Mouse (Mus musculus) G1E (cell line): ENCODE measurements around the gene Rad18. TPM values are rescaled to one million over a fixed set of nuclear protein-coding genes. Genes with fewer than 3 reads are reported as not detected.

Experiments
- ATAC-seq: 2 replicates; pipeline ENCODE4 v1.8.0; 2016; ENCODE audit warnings: mild to moderate bottlenecking; ENCODE audit not compliant: insufficient number of reproducible peaks, poor library complexity, low FRiP score, severe bottlenecking; ENCODE audit errors: extremely low read depth
- DNase-seq: peaks from one replicate; pipeline ENCODE4 v3.0.0; 2012; ENCODE audit warnings: low spot score
- H3K27me3 ChIP-seq: 2 replicates; pipeline ENCODE4 v1.6.1; 2012; ENCODE audit warnings: mild to moderate bottlenecking, low read length, inconsistent platforms; ENCODE audit not compliant: insufficient read depth
- H3K36me3 ChIP-seq: replicated peaks from 2 replicates; pipeline ENCODE3; 2012; ENCODE audit warnings: mild to moderate bottlenecking, inconsistent platforms
- H3K4me1 ChIP-seq: 2 replicates; pipeline ENCODE4 v1.6.1; 2012; ENCODE audit warnings: low read depth, low read length, inconsistent platforms, mixed read lengths; ENCODE audit not compliant: insufficient read depth
- H3K4me3 ChIP-seq: 2 replicates; pipeline ENCODE4 v1.5.1; 2012; ENCODE audit warnings: low read depth, mild to moderate bottlenecking, inconsistent platforms, low read length, moderate library complexity, mixed read lengths
- H3K9me3 ChIP-seq: replicated peaks from 2 replicates; pipeline ENCODE4 v1.6.1; 2012; ENCODE audit warnings: inconsistent platforms
- CTCF ChIP-seq: IDR thresholded peaks from 2 replicates; pipeline ENCODE4 v1.5.1; 2012; ENCODE audit warnings: low read depth, low read length, inconsistent platforms, mixed read lengths
- GATA1 ChIP-seq: IDR thresholded peaks from 2 replicates; pipeline ENCODE4 v1.6.1; 2012; ENCODE audit warnings: borderline replicate concordance, low read length, inconsistent platforms, mixed read lengths
- GATA2 ChIP-seq: IDR thresholded peaks from 2 replicates; pipeline ENCODE4 v1.6.1; 2012; ENCODE audit warnings: low read depth, low read length, inconsistent platforms, borderline replicate concordance
- POLR2AphosphoS5 ChIP-seq: IDR thresholded peaks from 2 replicates; pipeline ENCODE4 v1.6.1; 2012; ENCODE audit warnings: low read depth, low read length, inconsistent platforms; ENCODE audit not compliant: insufficient replicate concordance
- TAL1 ChIP-seq: conservative IDR thresholded peaks from 2 replicates; pipeline ENCODE4 v1.6.1; 2012; ENCODE audit warnings: low read depth, low read length, inconsistent platforms, mixed read lengths
- polyA plus RNA-seq: library from polyadenylated mRNA; stranded (reverse); fragments of >175 nt; gene quantifications from 2 replicates; pipeline ENCODE4 v1.2.3, GENCODE M21; 2012
- total RNA-seq, 2 experiments: library from RNA; stranded (forward) in 1 of 2; stranded (reverse) in 1 of 2; fragments of 200-1000 nt in 1 of 2; fragments of >200 nt in 1 of 2; fragmentation: Nextera tagmentation in 1 of 2; gene quantifications; 2 replicates each; pipeline ENCODE4 v1.2.3; 2014 to 2017

Gene Rad18
- total and polyA plus RNA-seq, 3 experiments, result 2.7 to 93.8 (median 36.1) TPM

DNA sequence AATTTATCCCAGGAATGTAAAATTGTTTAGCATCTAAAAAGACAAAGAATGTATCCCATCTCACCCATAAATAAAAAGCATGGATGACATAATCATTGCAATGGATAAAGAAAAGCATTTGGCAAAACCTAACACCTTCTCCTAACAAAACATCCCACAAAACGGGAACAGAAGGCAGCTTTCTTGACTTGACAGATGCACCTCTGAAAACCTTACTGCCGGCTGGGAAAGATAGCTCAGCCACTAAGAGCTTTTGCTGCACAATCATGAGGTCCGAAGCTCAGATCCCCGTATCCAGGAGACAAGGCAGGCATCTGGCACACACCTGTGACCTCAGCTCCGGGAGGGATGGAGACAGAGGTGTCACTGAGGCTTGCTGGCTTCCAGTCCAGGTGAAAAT, 37.5 kb upstream of the Rad18 start:
- Histone ChIP-seq H3K4me3 (no peak overlapping the region), H3K36me3 (no peaks in the 10 kb centered on the region), H3K27me3 (no peaks in the 10 kb centered on the region), H3K9me3 (0 out of 2 replicates have a peak, but pooled peaks cover 3% of the 10 kb centered on the region), H3K4me1 (no peaks in the 10 kb centered on the region)
- no peak for ATAC-seq
- TF ChIP-seq GATA2, result no peak
- TF ChIP-seq POLR2AphosphoS5, result no peak
- TF ChIP-seq TAL1, result no peak
- TF ChIP-seq CTCF, result no peak
- TF ChIP-seq GATA1, result no peak
- DNase-seq, result no peak

DNA sequence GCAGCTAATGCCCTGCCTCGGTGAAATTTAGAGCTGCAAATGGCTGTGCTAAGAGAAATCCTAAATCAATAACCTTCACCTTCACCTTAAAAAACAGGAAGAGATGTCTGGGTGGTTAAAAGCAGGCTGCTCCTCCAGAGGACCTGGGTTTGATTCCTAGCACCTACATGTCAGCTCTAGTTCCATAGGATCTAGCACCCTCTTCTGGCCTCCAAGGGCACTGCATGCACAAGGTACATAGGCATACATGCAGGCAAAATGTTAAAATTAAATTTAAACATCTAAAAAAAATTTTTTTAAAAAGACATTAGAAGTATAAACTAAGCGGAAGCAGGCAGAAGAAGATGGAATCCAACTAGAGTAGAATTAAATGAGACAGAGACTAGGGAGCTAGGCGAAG, 35.9 kb upstream of the Rad18 start:
- DNase-seq (no peak), ATAC-seq (no peak)
- H3K27me3 ChIP-seq, result no peaks in the 10 kb centered on the region
- 0 out of 2 replicates have a peak, but pooled peaks cover 4% of the 10 kb centered on the region for H3K9me3 ChIP-seq
- no peak overlapping the region for H3K4me3 ChIP-seq
- TF ChIP-seq CTCF (no peak), POLR2AphosphoS5 (no peak), GATA2 (no peak), TAL1 (no peak), GATA1 (no peak)
- H3K4me1 ChIP-seq, result no peaks in the 10 kb centered on the region
- H3K36me3 ChIP-seq, result no peaks in the 10 kb centered on the region

DNA sequence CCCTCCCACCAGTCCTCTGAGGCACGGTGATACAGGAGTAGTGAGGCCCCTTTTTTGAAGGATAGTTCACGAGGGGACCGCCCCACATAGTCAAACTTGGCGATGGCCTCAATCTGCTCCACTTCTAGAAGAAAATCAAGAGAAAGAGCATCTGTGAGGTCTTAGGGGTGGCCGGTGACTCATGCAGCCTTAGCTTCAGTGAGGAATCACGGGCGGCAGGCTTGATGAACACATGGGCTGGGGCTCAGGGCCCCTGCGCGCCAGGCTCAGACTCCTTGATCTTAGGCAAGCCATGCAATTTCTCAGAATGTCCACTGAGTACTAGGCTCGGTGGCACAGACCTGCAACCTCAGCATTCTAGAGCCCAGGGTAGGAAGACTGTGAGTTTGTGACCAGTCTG, 34.9 kb upstream of the Rad18 start:
- no peak for DNase-seq
- no peaks in the 10 kb centered on the region for H3K4me1 ChIP-seq
- H3K4me3 ChIP-seq, result no peak overlapping the region
- no peaks in the 10 kb centered on the region for H3K36me3 ChIP-seq
- H3K9me3 ChIP-seq, result peaks cover 13% of the 10 kb centered on the region
- no peaks in the 10 kb centered on the region for H3K27me3 ChIP-seq
- TF ChIP-seq TAL1, result no peak
- no peak for ATAC-seq

DNA sequence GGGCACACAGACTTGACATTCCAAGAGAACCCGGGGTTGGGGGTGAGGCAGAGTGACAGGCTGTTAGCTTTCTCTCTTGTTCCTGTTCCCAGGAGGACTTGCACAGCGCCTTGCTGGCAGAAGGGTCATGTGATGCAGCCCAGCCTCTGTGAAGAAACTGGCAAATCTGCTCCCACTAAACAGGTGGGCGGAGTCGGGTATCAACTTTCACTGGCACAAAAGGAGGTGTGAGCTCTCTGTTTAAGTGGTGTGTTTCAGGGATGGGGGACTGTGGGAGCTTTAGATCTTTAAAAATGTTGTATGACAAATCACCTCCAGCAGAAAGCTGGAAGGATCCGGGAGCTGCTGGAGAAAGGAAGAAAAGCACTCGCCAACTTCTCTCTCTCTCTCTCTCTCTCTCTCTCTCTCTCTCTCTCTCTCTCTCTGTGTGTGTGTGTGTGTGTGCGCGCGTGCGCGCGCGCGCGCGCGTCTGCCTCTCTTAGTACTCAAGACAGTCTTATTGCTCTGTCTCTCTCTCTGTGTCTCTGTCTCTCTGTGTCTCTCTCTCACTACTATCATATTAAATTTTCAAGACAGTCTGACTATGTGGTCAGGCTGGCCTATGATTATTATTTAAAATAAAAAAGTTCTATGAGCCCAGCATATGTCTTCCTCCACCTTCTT, 32.4 kb upstream of the Rad18 start:
- Histone ChIP-seq H3K4me3 (no peak overlapping the region), H3K27me3 (no peaks in the 10 kb centered on the region), H3K4me1 (no peaks in the 10 kb centered on the region), H3K36me3 (no peaks in the 10 kb centered on the region), H3K9me3 (peaks cover 13% of the 10 kb centered on the region)
- TF ChIP-seq TAL1, result no peak
- no peak for TF ChIP-seq GATA2
- no peak for TF ChIP-seq CTCF
- TF ChIP-seq POLR2AphosphoS5, result no peak
- TF ChIP-seq GATA1, result no peak
- no peak for DNase-seq
- no peak for ATAC-seq

DNA sequence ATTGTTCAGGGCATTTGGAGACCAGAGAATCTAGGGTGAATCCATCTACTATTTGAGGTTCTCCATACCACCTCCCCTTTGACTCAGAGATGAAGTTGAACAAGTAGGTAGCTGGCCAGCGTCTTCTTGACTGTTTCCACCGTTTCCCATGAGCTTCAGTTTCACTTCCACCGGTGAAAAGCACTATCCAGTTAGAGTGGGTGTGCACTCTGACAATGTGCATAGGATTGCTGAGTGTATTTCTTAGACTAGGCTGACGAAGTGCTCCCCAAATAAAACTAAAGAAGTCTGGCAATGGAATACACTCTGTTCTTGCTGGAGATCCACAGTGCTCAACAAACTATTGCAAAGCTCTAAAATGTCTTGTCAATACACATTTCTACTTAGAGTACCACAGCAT, 29.0 kb upstream of the Rad18 start:
- no peaks in the 10 kb centered on the region for H3K36me3 ChIP-seq
- DNase-seq (no peak), ATAC-seq (no peak)
- no peak for TF ChIP-seq GATA1
- no peaks in the 10 kb centered on the region for H3K4me1 ChIP-seq
- H3K9me3 ChIP-seq, result peaks cover 14% of the 10 kb centered on the region
- H3K27me3 ChIP-seq, result no peaks in the 10 kb centered on the region
- H3K4me3 ChIP-seq, result no peak overlapping the region

DNA sequence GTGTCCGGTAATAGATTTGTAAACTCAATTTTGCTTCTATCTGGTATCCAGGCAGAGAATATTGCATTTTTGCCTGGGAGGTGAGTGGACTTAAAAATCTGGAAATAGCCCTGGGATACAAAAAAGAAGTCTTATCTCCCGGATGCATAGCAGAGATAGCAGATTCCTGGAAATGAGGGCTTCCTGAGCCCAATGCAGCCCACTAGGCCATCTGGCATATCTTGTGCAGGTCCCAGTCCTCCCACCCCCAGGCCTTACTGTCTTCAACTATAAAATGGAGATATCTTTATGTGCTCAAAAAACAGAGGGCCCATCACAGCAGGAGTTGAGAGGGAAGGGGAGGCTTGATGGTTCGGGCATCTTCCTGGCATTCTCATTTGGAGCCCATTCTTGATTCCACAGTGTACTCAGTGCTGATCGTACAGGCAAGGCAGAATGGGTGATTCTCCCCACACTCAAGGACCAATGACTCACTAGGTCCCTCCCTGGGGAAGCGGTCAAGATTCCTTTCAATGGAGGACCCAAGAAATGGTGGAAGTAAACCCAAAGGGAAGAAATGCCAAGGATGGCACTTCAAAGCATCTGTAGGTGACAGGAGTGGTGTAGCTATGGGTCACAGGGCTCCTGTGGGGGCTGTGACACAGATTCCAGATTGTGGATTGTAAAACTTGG, 24.1 kb upstream of the Rad18 start:
- H3K4me1 ChIP-seq, result no peaks in the 10 kb centered on the region
- H3K4me3 ChIP-seq, result no peak overlapping the region
- H3K27me3 ChIP-seq, result no peaks in the 10 kb centered on the region
- ATAC-seq, result no peak
- DNase-seq, result no peak
- peaks cover 4% of the 10 kb centered on the region for H3K9me3 ChIP-seq
- no peaks in the 10 kb centered on the region for H3K36me3 ChIP-seq
- TF ChIP-seq POLR2AphosphoS5 (no peak), GATA2 (no peak), TAL1 (no peak), GATA1 (no peak), CTCF (no peak)

DNA sequence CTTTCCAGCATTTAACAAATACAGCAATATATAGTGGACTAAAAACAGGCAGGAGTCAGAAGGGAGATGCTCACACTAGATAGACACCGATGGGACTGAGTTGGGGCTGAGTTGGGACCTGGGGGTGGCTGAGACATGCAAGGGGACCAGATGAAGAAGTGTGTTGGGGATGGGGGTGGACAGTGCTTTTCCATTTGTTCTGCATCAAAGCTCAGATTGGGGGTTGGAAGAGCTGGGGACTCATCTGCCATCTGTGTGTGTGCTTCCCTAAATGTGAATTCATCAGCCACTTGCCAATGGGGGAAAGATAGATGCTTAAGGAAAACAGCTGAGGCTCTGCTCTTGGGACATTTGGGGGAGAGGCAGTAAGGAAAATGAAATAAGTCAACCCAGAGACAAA, 23.5 kb upstream of the Rad18 start:
- no peak for ATAC-seq
- H3K4me3 ChIP-seq, result no peak overlapping the region
- H3K9me3 ChIP-seq, result peaks cover 4% of the 10 kb centered on the region
- TF ChIP-seq GATA2 (no peak), TAL1 (no peak), CTCF (no peak), GATA1 (no peak), POLR2AphosphoS5 (no peak)
- H3K27me3 ChIP-seq, result no peaks in the 10 kb centered on the region
- DNase-seq, result no peak
- H3K36me3 ChIP-seq, result no peaks in the 10 kb centered on the region
- no peaks in the 10 kb centered on the region for H3K4me1 ChIP-seq
